Mouse (Mus musculus) neural tube, embryonic 15.5 days (tissue): ENCODE data around the gene Stx4a. TPM values are rescaled to one million over a fixed set of nuclear protein-coding genes. Genes with fewer than 3 reads are reported as not detected.
"Not testable (repeated sequence)": the region's sequence is repeated elsewhere in the genome, so short reads cannot be mapped to it uniquely, and the experiment has no call there.

Experiments used
- ATAC-seq: fragments of 200-750 bp; cut with Nextera tagmentation; 2 replicates; pipeline ENCODE4 v1.8.0; 2017; ENCODE audit warnings: mild to moderate bottlenecking, moderate TSS enrichment, moderate library complexity; ENCODE audit not compliant: low FRiP score
- H3K27ac ChIP-seq: fragments of 300-500 bp; sonication (generic); replicated peaks from 2 replicates; pipeline ENCODE4 v1.5.1; 2015; ENCODE audit warnings: mild to moderate bottlenecking, inconsistent platforms
- H3K27me3 ChIP-seq: fragments of 300-500 bp; sonication (generic); replicated peaks from 2 replicates; pipeline ENCODE4 v1.6.1; 2015; ENCODE audit warnings: inconsistent platforms
- H3K36me3 ChIP-seq: fragments of 300-500 bp; sonication (generic); 2 replicates; pipeline ENCODE4 v1.6.1; 2015; ENCODE audit warnings: inconsistent platforms
- H3K4me1 ChIP-seq: fragments of 300-500 bp; sonication (generic); 2 replicates; pipeline ENCODE4 v1.6.1; 2015; ENCODE audit warnings: inconsistent platforms
- H3K4me2 ChIP-seq: fragments of 300-500 bp; sonication (generic); 2 replicates; pipeline ENCODE4 v1.6.1; 2015; ENCODE audit warnings: inconsistent platforms, mild to moderate bottlenecking, moderate library complexity
- H3K4me3 ChIP-seq: fragments of 300-500 bp; sonication (generic); replicated peaks from 2 replicates; pipeline ENCODE4 v1.5.1; 2015; ENCODE audit warnings: mild to moderate bottlenecking, inconsistent platforms
- H3K9ac ChIP-seq: fragments of 300-500 bp; sonication (generic); replicated peaks from 2 replicates; pipeline ENCODE4 v1.6.1; 2015; ENCODE audit warnings: mild to moderate bottlenecking, inconsistent platforms
- H3K9me3 ChIP-seq: fragments of 300-500 bp; sonication (generic); replicated peaks from 2 replicates; pipeline ENCODE4 v1.6.1; 2016; ENCODE audit warnings: inconsistent platforms
- WGBS: fragments of 180-500 bp; shearing (Covaris S2); methylation state at CpG from one replicate; pipeline ENCODE4 v1.1.7; 2015; ENCODE audit warnings: mixed read lengths; 5-methylcytosine and 5-hydroxymethylcytosine counted together
- polyA plus RNA-seq: library from polyadenylated mRNA; unstranded; fragments of >200 nt; fragmentation: Nextera tagmentation; extraction: Ambion mirVana; gene quantifications from 2 replicates; pipeline ENCODE4 v1.2.1, GENCODE M21; 2015

Gene Stx4a
- polyA plus RNA-seq, 1 experiment from 2014 or later: 20.2 TPM

- Histone ChIP-seq H3K27me3 (no peaks in the 10 kb centered on the region), H3K9ac (no peak overlapping the region), H3K9me3 (no peaks in the 10 kb centered on the region), H3K36me3 (peaks cover 53% of the 10 kb centered on the region), H3K27ac (no peak overlapping the region), H3K4me1 (peaks cover 13% of the 10 kb centered on the region; the same call in 1 of the 2 replicates), H3K4me2 (no peak overlapping the region), H3K4me3 (no peak overlapping the region)
- ATAC-seq: no peak
- 64% methylated on average over 15 of the region's 15 CpGs for WGBS
Measured at GRCm38 (mm10) chr7:127815954-127816821, 7.9 kb upstream of the Stx4a start.

- ATAC-seq: no peak
- Histone ChIP-seq H3K27me3 (no peaks in the 10 kb centered on the region), H3K9ac (no peak overlapping the region), H3K4me2 (no peak overlapping the region), H3K36me3 (peaks cover 45% of the 10 kb centered on the region), H3K4me1 (peaks cover 19% of the 10 kb centered on the region), H3K27ac (no peak overlapping the region), H3K4me3 (no peak overlapping the region), H3K9me3 (no peaks in the 10 kb centered on the region)
- 76% methylated on average over 7 of the region's 7 CpGs for WGBS
Measured at GRCm38 (mm10) chr7:127817053-127817452, 7.0 kb upstream of the Stx4a start.

DNA sequence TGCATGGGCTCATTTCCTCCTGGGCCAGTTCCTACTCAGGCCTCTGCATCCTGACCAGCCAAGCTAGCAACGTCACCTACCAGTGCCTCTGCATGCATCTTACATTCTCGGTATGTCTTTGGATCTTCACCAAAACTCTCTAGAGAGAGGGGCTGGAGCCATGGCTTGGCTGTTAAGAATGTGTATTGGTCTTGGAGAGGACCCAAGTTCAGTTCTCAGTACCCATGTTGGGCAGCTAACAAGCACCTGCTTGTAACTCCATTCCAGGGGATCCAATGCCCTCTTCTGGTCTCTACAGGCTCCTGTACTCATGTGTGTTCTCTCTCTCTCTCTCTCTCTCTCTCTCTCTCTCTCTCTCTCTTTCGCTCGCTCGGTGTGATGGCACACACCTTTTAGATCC, 6.3 kb upstream of the Stx4a start:
- WGBS: 93% methylated on average over 5 of the region's 5 CpGs
- Histone ChIP-seq H3K9me3 (no peaks in the 10 kb centered on the region), H3K27ac (no peak overlapping the region), H3K4me2 (no peak overlapping the region), H3K4me1 (peaks cover 27% of the 10 kb centered on the region), H3K4me3 (no peak overlapping the region), H3K9ac (no peak overlapping the region), H3K27me3 (no peaks in the 10 kb centered on the region), H3K36me3 (peaks cover 39% of the 10 kb centered on the region)
- ATAC-seq: no peak

- Histone ChIP-seq H3K4me2 (no peak overlapping the region), H3K9me3 (no peaks in the 10 kb centered on the region), H3K36me3 (peaks cover 11% of the 10 kb centered on the region), H3K4me3 (no peak overlapping the region), H3K27ac (no peak overlapping the region), H3K4me1 (peaks cover 44% of the 10 kb centered on the region), H3K9ac (no peak overlapping the region), H3K27me3 (no peaks in the 10 kb centered on the region)
- no peak for ATAC-seq
- 76% methylated on average over 13 of the region's 13 CpGs for WGBS
Measured at GRCm38 (mm10) chr7:127820836-127821509, 3.1 kb upstream of the Stx4a start.

GRCm38 (mm10) chr7:127822494-127822893, 1.6 kb upstream of the Stx4a start:
- WGBS: 91% methylated on average over 3 of the region's 3 CpGs
- no peak for ATAC-seq
- peaks cover 44% of the 10 kb centered on the region for H3K4me1 ChIP-seq
- peaks cover 10% of the 10 kb centered on the region for H3K36me3 ChIP-seq
- no peaks in the 10 kb centered on the region for H3K9me3 ChIP-seq
- H3K4me3 ChIP-seq: no peak overlapping the region
- H3K4me2 ChIP-seq: peak overlapping the region; percentile 77
- H3K27ac ChIP-seq: no peak overlapping the region
- no peak overlapping the region for H3K9ac ChIP-seq
- no peaks in the 10 kb centered on the region for H3K27me3 ChIP-seq

DNA sequence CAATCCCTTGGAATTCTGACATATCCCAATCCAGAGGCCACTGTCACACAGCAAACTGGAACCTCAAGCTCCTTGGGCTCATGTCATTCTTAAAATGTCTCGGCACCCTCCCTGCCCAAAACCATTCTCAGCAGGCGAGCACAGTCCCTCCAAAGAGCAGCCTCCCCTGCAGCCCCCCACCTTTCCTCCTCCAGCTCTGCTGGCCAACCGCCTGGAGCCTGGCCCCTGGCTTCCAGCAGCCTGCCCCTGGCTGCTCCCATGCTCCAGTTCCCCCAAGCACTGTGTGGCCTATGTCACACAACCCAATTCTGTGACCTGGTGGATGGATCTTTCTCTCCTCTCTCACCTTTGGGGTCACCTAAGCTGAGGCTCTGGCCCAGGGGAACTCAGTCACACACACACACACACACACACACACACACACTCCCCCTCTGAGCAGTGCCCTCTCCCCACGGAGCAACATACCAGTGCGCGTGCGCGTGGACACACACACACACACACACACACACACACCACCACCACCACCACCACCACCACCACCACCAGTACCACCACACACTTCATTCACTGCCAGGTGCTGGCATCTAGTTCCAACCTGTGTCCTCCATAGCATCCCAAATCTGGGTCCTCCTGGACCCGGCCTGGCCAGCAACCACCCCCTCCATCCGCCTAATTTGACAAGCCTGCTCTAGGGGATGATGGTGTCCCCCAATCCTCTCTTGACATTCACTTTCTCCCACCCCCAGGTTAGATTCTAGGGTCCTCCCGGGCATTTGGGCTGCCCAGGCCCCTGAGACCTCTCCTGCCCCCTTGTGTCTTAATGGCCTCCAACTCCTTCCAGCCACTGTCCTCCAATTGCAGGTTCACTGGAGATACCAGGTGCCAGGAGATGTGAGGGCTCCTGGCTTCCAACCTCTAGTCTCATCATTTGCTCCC, 590 bp upstream of the Stx4a start:
- H3K27me3 ChIP-seq: no peaks in the 10 kb centered on the region
- H3K4me2 ChIP-seq: peak overlapping the region; percentile 77
- peak overlapping the region; percentile 95 for H3K27ac ChIP-seq
- peak; percentile 64 for ATAC-seq
- 52% methylated on average over 11 of the region's 11 CpGs for WGBS
- peaks cover 40% of the 10 kb centered on the region for H3K4me1 ChIP-seq
- H3K9me3 ChIP-seq: no peaks in the 10 kb centered on the region
- H3K36me3 ChIP-seq: 0 out of 2 replicates have a peak, but pooled peaks cover 2% of the 10 kb centered on the region
- H3K4me3 ChIP-seq: peak overlapping the region; percentile 73
- H3K9ac ChIP-seq: peak overlapping the region; percentile 96

DNA sequence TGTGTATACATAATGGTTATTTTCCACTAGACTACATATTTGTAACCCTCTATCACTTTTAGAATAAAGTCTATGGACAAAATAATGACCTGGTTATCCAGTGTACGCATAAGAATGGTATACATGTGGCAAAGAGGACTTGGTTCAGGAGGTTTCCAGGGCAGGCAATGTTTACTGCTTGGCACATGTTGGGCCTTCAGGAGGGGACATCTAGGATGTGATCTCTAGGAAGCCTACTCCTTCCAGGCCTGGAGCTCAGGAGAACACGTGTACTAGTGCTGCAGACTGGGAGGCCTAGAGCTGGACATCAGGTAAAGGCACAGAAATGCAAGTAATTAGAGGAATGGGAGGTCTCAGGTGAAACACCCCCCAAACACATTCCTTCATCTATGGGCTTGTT, 11.5 kb downstream of the Stx4a start:
- H3K36me3 ChIP-seq: no peaks in the 10 kb centered on the region
- no peaks in the 10 kb centered on the region for H3K9me3 ChIP-seq
- H3K4me2 ChIP-seq: no peak overlapping the region
- H3K4me1 ChIP-seq: peaks cover 6% of the 10 kb centered on the region
- no peak overlapping the region for H3K9ac ChIP-seq
- 87% methylated on average over 2 of the region's 2 CpGs for WGBS
- no peaks in the 10 kb centered on the region for H3K27me3 ChIP-seq
- ATAC-seq: no peak
- H3K27ac ChIP-seq: no peak overlapping the region
- H3K4me3 ChIP-seq: no peak overlapping the region

DNA sequence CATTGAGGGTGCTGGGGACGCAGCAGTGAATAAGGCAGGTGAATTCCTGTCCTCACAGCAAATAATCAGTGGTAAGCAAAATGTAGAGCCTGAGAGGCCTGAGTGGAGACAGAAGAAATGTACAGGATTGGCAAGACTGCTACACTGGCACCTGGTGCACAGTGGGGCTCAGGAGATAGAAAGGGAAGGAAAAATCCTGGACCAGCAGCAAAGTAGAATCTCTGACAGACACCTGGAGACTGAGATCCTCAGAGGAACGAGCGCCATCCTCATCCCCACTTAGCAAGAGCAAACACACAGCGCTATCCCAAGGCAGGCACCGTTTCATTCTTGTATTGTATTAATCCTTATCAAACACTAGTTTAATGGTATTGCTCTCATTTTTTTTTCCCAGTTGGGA, 13.4 kb downstream of the Stx4a start:
- 95% methylated on average over 5 of the region's 5 CpGs for WGBS
- no peaks in the 10 kb centered on the region for H3K36me3 ChIP-seq
- H3K4me1 ChIP-seq: peaks cover 13% of the 10 kb centered on the region
- no peak overlapping the region for H3K9ac ChIP-seq
- H3K27ac ChIP-seq: no peak overlapping the region
- no peaks in the 10 kb centered on the region for H3K9me3 ChIP-seq
- no peak overlapping the region for H3K4me3 ChIP-seq
- H3K27me3 ChIP-seq: no peaks in the 10 kb centered on the region
- ATAC-seq: no peak
- no peak overlapping the region for H3K4me2 ChIP-seq

- not testable (repeated sequence) for H3K27ac ChIP-seq, H3K4me2 ChIP-seq, H3K9ac ChIP-seq, H3K36me3 ChIP-seq, H3K9me3 ChIP-seq, ATAC-seq, H3K4me3 ChIP-seq, H3K27me3 ChIP-seq
- WGBS: 81% methylated on average over 4 of the region's 4 CpGs
- peaks cover 17% of the 10 kb centered on the region for H3K4me1 ChIP-seq
Measured at GRCm38 (mm10) chr7:127837878-127838277, 13.8 kb downstream of the Stx4a start.

DNA sequence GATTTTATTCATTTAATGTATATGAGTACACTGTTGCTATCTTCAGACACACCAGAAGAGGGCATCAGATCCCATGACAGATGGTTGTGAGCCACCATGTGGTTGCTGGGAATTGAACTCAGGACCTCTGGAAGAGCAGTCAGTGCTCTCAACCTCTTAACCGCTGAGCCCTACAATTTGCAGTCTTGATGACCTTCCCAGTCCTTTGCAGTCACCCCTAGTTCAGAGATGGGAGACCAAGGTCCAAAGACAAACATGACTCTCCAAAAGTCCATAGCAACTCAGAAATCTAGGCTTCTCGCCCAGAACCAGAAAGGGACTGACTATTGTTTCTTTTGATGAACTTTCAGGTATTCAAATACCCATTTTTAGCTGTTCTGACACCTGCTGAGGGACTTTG, 15.9 kb downstream of the Stx4a start:
- not testable (repeated sequence) for H3K27ac ChIP-seq, H3K4me2 ChIP-seq

DNA sequence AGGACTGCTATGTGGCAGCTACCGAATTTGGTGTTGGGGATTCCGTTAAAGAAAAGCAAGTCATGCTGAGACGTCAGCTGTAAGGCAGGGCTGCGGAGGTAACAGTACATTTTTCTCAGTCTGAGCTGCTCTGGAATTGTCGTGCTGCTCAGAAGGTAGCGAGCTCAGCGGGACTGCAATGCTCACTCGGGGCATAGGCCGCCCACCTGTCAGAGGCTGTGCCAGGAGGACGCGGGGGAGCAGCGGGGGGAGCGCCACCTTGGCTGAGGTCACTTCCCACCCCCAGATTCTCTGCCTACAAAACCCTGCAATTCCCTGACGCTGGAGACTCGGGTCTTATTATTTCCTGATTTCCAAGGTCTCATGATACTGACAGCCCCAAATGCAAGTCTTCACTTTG, 16.8 kb downstream of the Stx4a start:
- ATAC-seq: peak; percentile 37; the same call in 1 of the 2 replicates
- Histone ChIP-seq H3K27me3 (no peaks in the 10 kb centered on the region), H3K9me3 (no peaks in the 10 kb centered on the region), H3K4me2 (peak overlapping the region; percentile 82), H3K27ac (peak overlapping the region; percentile 95), H3K4me3 (peak overlapping the region; percentile 64), H3K4me1 (peaks cover 19% of the 10 kb centered on the region), H3K9ac (peak overlapping the region; percentile 65), H3K36me3 (peaks cover 7% of the 10 kb centered on the region; the same call in 1 of the 2 replicates)
- WGBS: 3% methylated on average over 15 of the region's 15 CpGs

More for the DNA sequence above, 15.9 kb downstream of the Stx4a start:
- H3K9me3 ChIP-seq, ATAC-seq, H3K9ac ChIP-seq, H3K4me3 ChIP-seq, H3K27me3 ChIP-seq, H3K36me3 ChIP-seq: not testable (repeated sequence)
- 76% methylated on average over 2 of the region's 2 CpGs for WGBS
- peaks cover 19% of the 10 kb centered on the region for H3K4me1 ChIP-seq
